Mouse (Mus musculus) megakaryocyte progenitor cell, adult 5-6 weeks (primary cell): ENCODE measurements around the gene Acot2. TPM values are rescaled to one million over a fixed set of nuclear protein-coding genes. Genes with fewer than 3 reads are reported as not detected.
"Not testable (repeated sequence)": the region's sequence is repeated elsewhere in the genome, so short reads cannot be mapped to it uniquely, and the experiment has no call there.

ENCODE experiments used
- ATAC-seq: replicated peaks from 2 replicates; pipeline ENCODE4 v1.8.0; 2016; ENCODE audit warnings: mild to moderate bottlenecking, moderate TSS enrichment, inconsistent platforms; ENCODE audit not compliant: poor library complexity
- total RNA-seq, 2 experiments: library from RNA; stranded (forward) in 1 of 2; stranded (reverse) in 1 of 2; fragments of 157-497, 149-512 nt in 1 of 2; fragments of 200-1000 nt in 1 of 2; gene quantifications; 2 replicates each; pipeline versions ENCODE4 v1.2.3 to v1.2.4; 2015 to 2017

Gene Acot2
- total RNA-seq, 2 experiments from 2014 or later, result 12.1 to 12.7 TPM

GRCm38 (mm10) chr12:84033302-84033701, 45.6 kb downstream of the Acot2 start:
- not testable (repeated sequence) for ATAC-seq

GRCm38 (mm10) chr12:84034108-84034507, 46.4 kb downstream of the Acot2 start:
- ATAC-seq, result peak; percentile 53

- peak; percentile 37; the same call in 1 of the 2 replicates for ATAC-seq
Measured at GRCm38 (mm10) chr12:84038241-84038640, 50.6 kb downstream of the Acot2 start, which contains the start of gene Acot4. Gene Acot4, plus strand, starts transcription at chr12:84038379.

GRCm38 (mm10) chr12:84038691-84039111, 51.0 kb downstream of the Acot2 start, which contains the start of gene Gm49366:
Gene Gm49366, plus strand, starts transcription at chr12:84038935.
- not testable (repeated sequence) for ATAC-seq

- no peak for ATAC-seq
Measured at GRCm38 (mm10) chr12:84042248-84042647, 54.6 kb downstream of the Acot2 start.

Other genes with a start within 250 kb of the Acot2 start
- gene Papln, start 224.2 kb upstream of the Acot2 start, total RNA-seq (2015), result not detected in 2 replicates
- not detected in 2 replicates for gene Papln, start 224.2 kb upstream of the Acot2 start, total RNA-seq (2017)
- 15.9 and 19.3 TPM in 2 replicates for gene Numb, start 65.9 kb upstream of the Acot2 start, total RNA-seq (2015)
- gene Numb, start 65.9 kb upstream of the Acot2 start, total RNA-seq (2017), result 12.6 and 26.8 TPM in 2 replicates
- 13.5 and 14.6 TPM in 2 replicates for gene Riox1, start 37.3 kb upstream of the Acot2 start, total RNA-seq (2015)
- gene Riox1, start 37.3 kb upstream of the Acot2 start, total RNA-seq (2017), result 16.7 and 17.7 TPM in 2 replicates
- not detected in 2 replicates for gene Heatr4, start 3.0 kb upstream of the Acot2 start, total RNA-seq (2015)
- not detected in 2 replicates for gene Heatr4, start 3.0 kb upstream of the Acot2 start, total RNA-seq (2017)
- gene Acot1, start 21.6 kb downstream of the Acot2 start, total RNA-seq (2015), result 10.8 and 14.6 TPM in 2 replicates
- gene Acot1, start 21.6 kb downstream of the Acot2 start, total RNA-seq (2017), result 11.8 and 13.6 TPM in 2 replicates
- gene Acot4, start 50.5 kb downstream of the Acot2 start, total RNA-seq (2015), result 0.07 TPM in 1 of 2 replicates, not detected in the other
- gene Acot4, start 50.5 kb downstream of the Acot2 start, total RNA-seq (2017), result 0.03 TPM in 1 of 2 replicates, not detected in the other
- gene Gm49366, start 51.1 kb downstream of the Acot2 start, total RNA-seq (2015), result not detected in 2 replicates
- gene Gm49366, start 51.1 kb downstream of the Acot2 start, total RNA-seq (2017), result not detected in 2 replicates
- gene Acot3, start 64.3 kb downstream of the Acot2 start, total RNA-seq (2015), result not detected in 2 replicates
- not detected in 2 replicates for gene Acot3, start 64.3 kb downstream of the Acot2 start, total RNA-seq (2017)
- gene Acot5, start 81.5 kb downstream of the Acot2 start, total RNA-seq (2015), result not detected in 2 replicates
- gene Acot5, start 81.5 kb downstream of the Acot2 start, total RNA-seq (2017), result not detected in 2 replicates
- 1.5 and 2.0 TPM in 2 replicates for gene Acot6, start 112.8 kb downstream of the Acot2 start, total RNA-seq (2015)
- 1.7 and 2.0 TPM in 2 replicates for gene Acot6, start 112.8 kb downstream of the Acot2 start, total RNA-seq (2017)
- gene Dnal1, start 126.5 kb downstream of the Acot2 start, total RNA-seq (2015), result 0.61 and 1.1 TPM in 2 replicates
- 0.41 and 0.75 TPM in 2 replicates for gene Dnal1, start 126.5 kb downstream of the Acot2 start, total RNA-seq (2017)
- gene Pnma1, start 160.6 kb downstream of the Acot2 start, total RNA-seq (2015), result 0.15 TPM in 2 replicates
- gene Pnma1, start 160.6 kb downstream of the Acot2 start, total RNA-seq (2017), result 0.24 and 0.62 TPM in 2 replicates
- gene Elmsan1, start 231.0 kb downstream of the Acot2 start, total RNA-seq (2015), result 13.7 and 14.1 TPM in 2 replicates
- gene Elmsan1, start 231.0 kb downstream of the Acot2 start, total RNA-seq (2017), result 11.5 and 15.2 TPM in 2 replicates